Mouse (Mus musculus): ENCODE measurements around the gene Cacna2d4.
A peak's percentile ranks its signal among the peaks of the same experiment; 100 is the strongest.

Cacna2d4 gene

GRCm38 (mm10) chr6:119310176-119310575 lies 73.8 kb downstream of the Cacna2d4 start:
- DNase-seq (ENCODE audit: low spot score in 2 of 2): peak; percentile 73 to 79

- DNase-seq (ENCODE audit: low spot score in 2 of 2): no peak
Measured at GRCm38 (mm10) chr6:119312381-119312780, 76.1 kb downstream of the Cacna2d4 start.

- no peak for DNase-seq (ENCODE audit: low spot score in 2 of 2)
Measured at GRCm38 (mm10) chr6:119313096-119313495, 76.8 kb downstream of the Cacna2d4 start.

- DNase-seq (ENCODE audit: low spot score in 2 of 2): peak in 1 of 2 experiments; percentile 63
Measured at GRCm38 (mm10) chr6:119313588-119314375, 77.5 kb downstream of the Cacna2d4 start.

GRCm38 (mm10) chr6:119314751-119315476 lies 78.6 kb downstream of the Cacna2d4 start:
- DNase-seq (ENCODE audit: low spot score in 2 of 2): peak in 1 of 2 experiments; percentile 53

GRCm38 (mm10) chr6:119318732-119319131 lies 82.4 kb downstream of the Cacna2d4 start:
- peak in 1 of 2 experiments; percentile 40 for DNase-seq (ENCODE audit: low spot score in 2 of 2)

GRCm38 (mm10) chr6:119319358-119319757 lies 83.0 kb downstream of the Cacna2d4 start:
- DNase-seq (ENCODE audit: low spot score in 2 of 2): no peak

GRCm38 (mm10) chr6:119320481-119320880 lies 84.2 kb downstream of the Cacna2d4 start:
- DNase-seq (ENCODE audit: low spot score in 2 of 2): no peak

- DNase-seq (ENCODE audit: low spot score in 2 of 2): peak in 1 of 2 experiments; percentile 44
Measured at GRCm38 (mm10) chr6:119321752-119322151, 85.4 kb downstream of the Cacna2d4 start.

- no peak for DNase-seq (ENCODE audit: low spot score in 2 of 2)
Measured at GRCm38 (mm10) chr6:119324776-119325175, 88.5 kb downstream of the Cacna2d4 start.

- DNase-seq (ENCODE audit: low spot score in 2 of 2): no peak
Measured at GRCm38 (mm10) chr6:119325978-119326377, 89.7 kb downstream of the Cacna2d4 start.

GRCm38 (mm10) chr6:119326541-119326940 lies 90.2 kb downstream of the Cacna2d4 start:
- DNase-seq (ENCODE audit: low spot score in 2 of 2): no peak

GRCm38 (mm10) chr6:119328521-119329115 lies 92.3 kb downstream of the Cacna2d4 start:
- DNase-seq (ENCODE audit: low spot score in 2 of 2): peak in 1 of 2 experiments; percentile 45

GRCm38 (mm10) chr6:119329215-119329714 lies 92.9 kb downstream of the Cacna2d4 start:
- DNase-seq (ENCODE audit: low spot score in 2 of 2): peak; percentile 87 to 93

GRCm38 (mm10) chr6:119329936-119330335 lies 93.6 kb downstream of the Cacna2d4 start:
- DNase-seq (ENCODE audit: low spot score in 2 of 2): peak in 1 of 2 experiments; percentile 51

GRCm38 (mm10) chr6:119330506-119330905 lies 94.2 kb downstream of the Cacna2d4 start, which contains the start of gene Lrtm2:
TSS of gene Lrtm2 (minus strand) at chr6:119330766.
- DNase-seq (ENCODE audit: low spot score in 2 of 2): peak in 1 of 2 experiments; percentile 72

- no peak for DNase-seq (ENCODE audit: low spot score in 2 of 2)
Measured at GRCm38 (mm10) chr6:119332111-119332510, 95.8 kb downstream of the Cacna2d4 start.

GRCm38 (mm10) chr6:119333202-119333601 lies 96.9 kb downstream of the Cacna2d4 start:
- no peak for DNase-seq (ENCODE audit: low spot score in 2 of 2)

- no peak for DNase-seq (ENCODE audit: low spot score in 2 of 2)
Measured at GRCm38 (mm10) chr6:119333831-119334230, 97.5 kb downstream of the Cacna2d4 start.

- no peak for DNase-seq (ENCODE audit: low spot score in 2 of 2)
Measured at GRCm38 (mm10) chr6:119336124-119336523, 99.8 kb downstream of the Cacna2d4 start.

- DNase-seq (ENCODE audit: low spot score in 2 of 2): no peak
Measured at GRCm38 (mm10) chr6:119337287-119337686, 101.0 kb downstream of the Cacna2d4 start.

Data from left cerebral cortex, adult 9 months (tissue).